Mouse (Mus musculus): ENCODE results near the gene Mrpl36.

DNA sequence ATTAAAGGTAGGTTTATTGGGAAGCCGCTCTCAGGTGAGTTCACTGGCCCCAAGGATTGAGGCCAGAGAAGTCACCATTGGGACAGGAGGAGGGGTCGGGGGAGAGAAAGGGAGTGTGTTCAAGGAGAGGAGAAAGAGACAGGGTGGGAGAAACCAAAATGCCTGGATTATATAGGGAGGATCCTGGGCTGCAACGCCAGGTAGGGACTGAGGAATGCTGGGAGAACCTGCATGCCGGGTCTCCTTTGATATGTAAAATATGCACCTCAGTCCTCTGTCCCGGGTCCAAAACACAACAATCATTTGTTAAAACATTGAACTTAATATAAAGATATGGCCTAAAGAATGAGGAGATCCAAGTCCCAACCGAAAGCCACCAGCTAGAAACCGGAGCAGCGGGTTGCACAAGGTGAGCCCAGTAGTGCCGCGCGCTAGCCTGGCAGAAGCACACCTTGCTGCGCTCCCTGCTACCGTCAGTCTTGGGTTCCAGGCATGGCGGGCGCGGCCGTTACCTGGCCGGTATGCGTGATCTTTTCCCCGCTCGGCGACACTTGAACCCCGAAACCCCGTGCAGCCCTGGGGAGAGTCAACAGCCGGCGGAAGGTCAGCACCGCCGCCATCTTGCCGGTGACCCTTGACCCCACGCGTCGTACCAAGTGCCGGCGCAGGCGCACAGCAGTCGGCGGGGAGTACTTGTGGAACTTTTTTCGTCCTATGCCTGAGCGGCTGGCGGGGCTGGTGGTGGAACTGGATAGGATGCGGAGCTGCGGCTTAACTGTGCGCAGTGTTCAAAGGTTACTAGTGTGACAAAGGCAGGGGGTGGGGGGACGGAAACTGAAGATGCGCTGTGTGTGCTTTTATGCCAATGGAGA lies at the start of gene Mrpl36, which contains the start of gene Ndufs6:
- peak; percentile 64; the same call in 1 of the 2 replicates for TF ChIP-seq POLR2A (IDR thresholded peaks at IDR 0.05; ENCODE audit: extremely low read depth, insufficient read depth, low read length)
- TF ChIP-seq CTCF (IDR thresholded peaks at IDR 0.05; ENCODE audit: extremely low read depth, insufficient read depth, low read length) = no peak
